Mouse (Mus musculus): ENCODE measurements around the gene Nr6a1.

Gene Nr6a1

GRCm38 (mm10) chr2:38678947-38679346 lies 248.5 kb downstream of the Nr6a1 start:
- DNase-seq (ENCODE audit: low spot score in 2 of 2): no peak

- DNase-seq (ENCODE audit: low spot score in 2 of 2): no peak
These were observed 252.0 kb downstream of the Nr6a1 start for GRCm38 (mm10) chr2:38675366-38675969.
